18 mouse cellular contexts compared by ENCODE assay signal in genomic region chr14:115500794-115501193, GRCm38 (mm10).
"Had no signal": no experiment of that assay in that cellular context is flagged by ENCODE, and none has a peak within 500 bp of the region (broad histone marks: within the 10 kb centered on the region; RNA-seq: fewer than 3 reads in every experiment).

No protein-coding gene starts in this region.

- H3K36me3 ChIP-seq: kidney, embryonic 15.5 days; liver, embryonic 13.5 days; midbrain, embryonic 13.5 days; neural tube, embryonic 13.5 days; stomach, embryonic 15.5 days had no signal

- DNase-seq: kidney, adult 11 months; kidney, adult 8-10 months; kidney, postnatal 10 days; kidney, postnatal 36 days; layer of hippocampus, postnatal 36 days; liver, embryonic 13.5 days; lung, adult 2 months; lung, postnatal 14 days; lung, postnatal 4 days; right cerebral cortex, adult 18-20 months; right cerebral cortex, postnatal 14 days; spleen, adult 18-20 months; thymus, postnatal 25 days had no signal

- H3K4me3 ChIP-seq: kidney, embryonic 15.5 days; left cerebral cortex, adult 2 months; liver, embryonic 13.5 days; midbrain, embryonic 13.5 days; neural tube, embryonic 13.5 days; stomach, embryonic 15.5 days had no signal

- H3K27ac ChIP-seq: kidney, embryonic 15.5 days; left cerebral cortex, adult 2 months; liver, embryonic 13.5 days; midbrain, embryonic 13.5 days; neural tube, embryonic 13.5 days; stomach, embryonic 15.5 days had no signal

- H3K9ac ChIP-seq: kidney, embryonic 15.5 days; liver, embryonic 13.5 days; midbrain, embryonic 13.5 days; neural tube, embryonic 13.5 days; stomach, embryonic 15.5 days had no signal

- H3K4me1 ChIP-seq: kidney, embryonic 15.5 days; liver, embryonic 13.5 days; midbrain, embryonic 13.5 days; neural tube, embryonic 13.5 days; stomach, embryonic 15.5 days had no signal

- H3K9me3 ChIP-seq: kidney, embryonic 15.5 days; liver, embryonic 13.5 days; midbrain, embryonic 13.5 days; neural tube, embryonic 13.5 days; stomach, embryonic 15.5 days had no signal

- H3K4me2 ChIP-seq: kidney, embryonic 15.5 days; liver, embryonic 13.5 days; midbrain, embryonic 13.5 days; neural tube, embryonic 13.5 days; stomach, embryonic 15.5 days had no signal

- ATAC-seq: midbrain, embryonic 13.5 days had no signal

- H3K27me3 ChIP-seq: kidney, embryonic 15.5 days; liver, embryonic 13.5 days; midbrain, embryonic 13.5 days; neural tube, embryonic 13.5 days; stomach, embryonic 15.5 days had no signal
